Mouse (Mus musculus): ENCODE measurements around the gene Rhbdf1.

The Rhbdf1 gene

GRCm38 (mm10) chr11:32238093-32238860 is 16.2 kb upstream of the Rhbdf1 start:
- DNase-seq (ENCODE audit: low spot score in 2 of 2), result peak in 1 of 2 experiments; percentile 70

DNA sequence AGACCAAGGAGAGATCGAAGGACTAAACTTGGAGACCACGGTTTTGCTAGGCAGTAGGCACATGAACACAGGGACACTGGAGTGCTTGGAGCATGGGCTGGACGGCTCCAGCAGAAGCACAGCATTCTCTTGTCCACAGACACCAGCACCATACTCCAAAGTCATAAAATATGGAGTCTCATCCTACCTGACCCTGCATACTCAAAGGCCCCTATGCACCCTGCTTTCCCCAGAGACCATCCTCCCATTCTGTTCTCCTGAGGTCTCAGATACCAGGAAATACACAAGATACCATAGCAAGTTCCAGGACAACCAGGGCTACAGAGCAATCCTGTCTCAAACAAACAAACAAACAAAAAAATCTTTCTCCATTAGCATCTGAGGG is 15.3 kb upstream of the Rhbdf1 start:
- no peak for DNase-seq (ENCODE audit: low spot score in 2 of 2)

- no peak for DNase-seq (ENCODE audit: low spot score in 2 of 2)
These were observed 14.8 kb upstream of the Rhbdf1 start for GRCm38 (mm10) chr11:32236712-32237410.

GRCm38 (mm10) chr11:32236132-32236531 is 14.0 kb upstream of the Rhbdf1 start:
- no peak for DNase-seq (ENCODE audit: low spot score in 2 of 2)

DNA sequence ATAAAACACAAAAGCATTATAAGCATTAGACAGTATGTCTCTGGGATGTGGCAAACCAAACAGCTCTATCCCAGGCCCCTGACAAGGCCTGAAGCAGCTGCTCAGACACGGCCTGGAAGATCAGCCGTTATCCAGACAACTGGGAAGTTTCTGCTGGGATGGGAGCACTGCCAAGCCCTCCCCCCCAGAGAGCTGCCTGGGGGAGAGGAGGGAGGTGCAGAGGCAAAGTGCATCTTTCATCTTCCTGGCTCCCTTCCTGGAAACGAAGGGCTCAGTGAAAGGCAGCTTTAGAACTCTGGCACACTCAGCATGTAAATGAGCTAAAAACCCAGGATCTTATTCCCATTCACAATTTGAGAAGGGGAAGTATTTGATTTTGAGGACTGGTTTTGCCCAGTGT is 13.5 kb upstream of the Rhbdf1 start:
- peak; percentile 71 to 75 for DNase-seq (ENCODE audit: low spot score in 2 of 2)

DNA sequence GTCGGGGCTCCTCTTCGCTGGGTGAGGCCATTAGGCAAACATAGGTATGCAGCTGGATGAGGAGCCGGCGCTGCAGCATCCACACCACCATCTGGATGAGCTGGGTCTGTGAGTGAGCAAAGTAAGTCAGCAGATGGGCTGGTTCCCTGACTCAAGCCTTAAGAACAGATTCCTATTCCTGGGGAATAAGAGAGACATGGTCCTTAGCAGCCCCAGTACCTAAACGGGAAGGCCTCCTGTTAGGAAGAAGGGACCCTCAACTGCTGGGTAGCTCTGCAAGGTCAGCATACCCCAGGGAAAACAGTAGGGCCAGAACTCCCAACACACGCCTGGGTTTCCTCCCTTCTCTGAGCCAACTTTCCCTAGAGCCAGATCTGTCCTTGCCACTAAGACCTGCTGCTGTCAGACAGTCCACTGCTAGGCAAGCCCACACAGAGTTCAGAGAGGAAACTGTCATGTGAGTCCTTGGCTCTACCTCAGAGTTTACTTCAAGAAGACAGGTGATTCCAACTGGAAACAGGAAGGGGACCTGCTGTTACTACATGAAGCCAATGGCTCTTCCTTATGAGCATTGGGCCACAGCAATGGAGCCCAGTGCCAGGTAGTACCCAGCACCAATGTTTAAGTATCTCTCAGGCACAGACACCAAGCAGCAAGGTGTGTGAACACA is 12.9 kb upstream of the Rhbdf1 start:
- no peak for DNase-seq (ENCODE audit: low spot score in 2 of 2)

DNA sequence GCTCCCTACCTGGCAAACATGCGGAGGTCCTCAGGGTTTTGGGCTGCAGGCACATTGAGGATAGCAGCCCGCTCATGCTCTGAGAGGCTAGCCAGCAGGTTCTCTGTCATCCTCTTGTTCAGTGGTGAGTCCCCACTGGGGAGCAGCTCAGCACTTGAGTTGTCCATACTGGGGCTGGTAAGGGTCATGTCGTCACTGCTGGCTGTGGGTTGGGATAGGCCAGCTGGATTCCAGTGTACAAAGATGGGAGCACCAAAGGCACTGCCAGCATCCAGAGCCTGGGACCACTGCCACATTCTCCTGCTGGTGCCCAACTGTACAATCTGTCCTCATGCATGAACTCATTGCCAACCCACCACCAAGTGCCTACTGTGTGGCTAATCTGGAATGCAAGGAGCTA is 11.8 kb upstream of the Rhbdf1 start:
- DNase-seq (ENCODE audit: low spot score in 2 of 2), result no peak

DNA sequence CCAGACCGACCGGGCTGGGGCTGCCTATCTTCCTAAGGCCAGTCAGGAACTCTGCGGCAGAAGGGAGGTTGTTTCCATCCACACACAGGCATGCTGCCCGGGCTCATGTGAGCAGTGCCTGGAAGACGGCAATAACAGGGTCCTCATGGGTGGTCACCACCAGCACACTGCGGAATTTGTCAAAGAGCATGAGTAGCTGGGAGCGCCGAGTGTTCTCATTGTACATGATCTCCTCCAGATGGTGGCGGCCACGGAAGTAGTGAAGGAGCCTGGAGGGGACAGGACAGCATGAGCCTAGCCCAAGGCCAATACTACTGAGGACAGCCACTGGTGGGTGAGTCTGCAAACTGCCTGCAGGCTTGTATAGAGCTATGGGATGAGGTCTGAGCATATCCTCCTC is 10.7 kb upstream of the Rhbdf1 start:
- DNase-seq (ENCODE audit: low spot score in 2 of 2), result no peak

DNA sequence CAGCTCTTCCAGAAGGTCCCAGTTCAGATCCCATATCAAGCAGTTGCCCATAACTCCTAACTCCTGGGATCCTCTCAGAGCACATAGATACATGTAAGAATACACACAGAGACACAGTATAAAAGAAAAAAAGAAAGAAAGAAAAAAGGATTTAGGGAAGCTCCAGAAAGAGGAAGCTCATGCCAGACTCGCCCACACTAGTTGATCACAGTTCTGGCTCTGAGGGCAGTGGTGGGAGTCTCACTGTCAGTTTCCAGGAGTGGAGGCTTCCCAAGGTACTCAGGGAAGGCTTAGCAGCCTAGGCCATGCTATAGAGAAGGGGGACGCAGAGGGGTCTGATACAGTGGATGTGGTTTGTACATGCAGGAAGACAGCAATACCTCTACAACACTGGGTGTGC is 9.0 kb upstream of the Rhbdf1 start:
- DNase-seq (ENCODE audit: low spot score in 2 of 2), result no peak

- DNase-seq (ENCODE audit: low spot score in 2 of 2), result no peak
These were observed 8.1 kb upstream of the Rhbdf1 start for GRCm38 (mm10) chr11:32230220-32230619.

DNA sequence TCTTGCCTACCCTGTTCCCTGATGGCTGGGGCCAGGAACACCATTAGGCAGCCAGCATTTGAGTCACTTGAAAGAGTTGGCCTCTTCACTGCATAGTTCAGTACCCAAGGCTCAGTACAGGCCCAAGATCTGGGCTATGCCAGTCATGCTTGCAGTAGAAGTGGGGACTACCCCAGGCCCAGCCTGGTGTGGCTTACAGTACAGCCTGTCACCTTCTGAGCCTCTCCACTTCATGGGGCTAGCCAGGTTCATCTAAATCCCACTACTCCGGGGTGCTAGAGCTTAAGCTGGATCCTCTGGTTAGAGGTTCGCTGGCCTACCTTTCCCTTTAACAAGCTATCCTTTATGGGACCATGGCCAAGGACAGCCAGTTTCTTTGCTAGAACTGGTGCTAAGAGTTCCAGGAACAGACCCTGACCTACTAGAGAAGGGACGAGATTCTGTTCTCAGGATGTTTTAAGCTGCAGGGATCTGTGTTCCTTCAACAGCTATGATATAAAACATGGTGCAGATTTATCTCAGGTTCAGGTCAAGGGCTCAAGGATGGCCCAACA is 6.3 kb upstream of the Rhbdf1 start:
- no peak for DNase-seq (ENCODE audit: low spot score in 2 of 2)

DNA sequence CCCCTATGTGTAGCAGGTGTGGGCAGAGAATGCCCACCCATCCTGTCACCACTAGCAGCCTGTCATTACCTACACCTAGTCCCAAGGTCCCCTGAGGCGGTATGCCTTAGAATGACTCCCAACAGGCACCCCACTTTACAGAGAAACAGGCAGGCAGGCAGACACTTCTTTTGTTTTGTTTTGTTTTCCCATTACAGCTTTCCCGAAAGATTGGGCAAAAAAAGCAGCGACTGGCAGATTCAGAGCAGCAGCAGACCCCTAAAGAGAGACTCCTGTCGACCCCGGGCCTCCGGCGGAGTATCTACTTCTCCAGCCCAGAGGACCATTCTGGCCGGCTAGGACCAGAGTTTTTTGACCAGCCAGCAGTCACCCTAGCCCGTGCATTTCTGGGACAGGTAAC is 5.5 kb upstream of the Rhbdf1 start:
- DNase-seq (ENCODE audit: low spot score in 2 of 2), result no peak

- no peak for DNase-seq (ENCODE audit: low spot score in 2 of 2)
These were observed 4.9 kb upstream of the Rhbdf1 start for GRCm38 (mm10) chr11:32227041-32227440.

- peak; percentile 78 to 79 for DNase-seq (ENCODE audit: low spot score in 2 of 2)
These were observed 4.2 kb upstream of the Rhbdf1 start, which contains the start of gene Mpg for GRCm38 (mm10) chr11:32226124-32226871. Gene Mpg (plus strand): TSS chr11:32226505.

DNA sequence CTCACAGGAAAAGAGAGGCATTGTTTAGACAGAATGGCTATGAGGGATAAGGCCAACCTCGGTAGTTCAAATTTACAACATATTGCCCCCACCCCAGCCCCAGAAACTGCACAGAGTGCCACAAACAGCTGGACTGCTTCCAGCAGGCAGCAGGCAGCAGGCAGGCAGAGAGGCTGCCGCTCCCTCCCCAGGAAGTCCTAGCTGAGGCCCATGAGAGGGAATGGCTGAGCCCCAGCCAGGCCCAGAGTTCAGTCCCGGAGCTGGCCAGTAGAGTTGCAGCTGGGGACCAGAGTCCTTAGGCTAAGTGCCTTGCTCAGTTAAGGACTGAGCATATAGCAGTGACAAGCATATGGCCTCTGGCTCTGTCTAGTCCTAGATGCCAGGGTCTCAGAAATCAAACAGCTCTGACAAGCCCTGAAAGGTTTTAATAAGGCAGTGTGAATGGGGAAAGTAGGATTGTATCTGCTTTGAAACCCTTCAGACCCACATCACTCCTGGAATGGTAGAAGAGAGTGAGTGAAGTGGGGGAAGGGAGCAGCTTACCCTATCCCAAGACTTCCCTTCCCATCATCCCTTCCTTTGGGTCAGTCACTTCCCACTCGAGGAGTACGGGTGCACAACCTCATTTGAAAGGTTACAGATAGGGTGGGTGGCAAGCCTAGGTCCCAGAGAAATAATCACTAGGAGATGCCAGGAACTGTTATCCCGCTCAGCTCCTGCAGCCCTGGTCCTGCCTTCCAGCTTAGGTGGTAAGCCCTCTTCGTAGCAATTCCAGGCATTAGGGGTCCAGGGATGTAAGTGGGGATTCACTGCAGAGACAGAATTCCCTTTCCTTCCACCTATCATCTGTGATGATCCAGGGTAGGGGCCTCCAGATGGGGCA is 3.4 kb upstream of the Rhbdf1 start:
- no peak for DNase-seq (ENCODE audit: low spot score in 2 of 2)

- no peak for DNase-seq (ENCODE audit: low spot score in 2 of 2)
These were observed 2.5 kb upstream of the Rhbdf1 start for GRCm38 (mm10) chr11:32224468-32225139.

- no peak for DNase-seq (ENCODE audit: low spot score in 2 of 2)
These were observed 1.3 kb upstream of the Rhbdf1 start for GRCm38 (mm10) chr11:32223297-32223967.

DNA sequence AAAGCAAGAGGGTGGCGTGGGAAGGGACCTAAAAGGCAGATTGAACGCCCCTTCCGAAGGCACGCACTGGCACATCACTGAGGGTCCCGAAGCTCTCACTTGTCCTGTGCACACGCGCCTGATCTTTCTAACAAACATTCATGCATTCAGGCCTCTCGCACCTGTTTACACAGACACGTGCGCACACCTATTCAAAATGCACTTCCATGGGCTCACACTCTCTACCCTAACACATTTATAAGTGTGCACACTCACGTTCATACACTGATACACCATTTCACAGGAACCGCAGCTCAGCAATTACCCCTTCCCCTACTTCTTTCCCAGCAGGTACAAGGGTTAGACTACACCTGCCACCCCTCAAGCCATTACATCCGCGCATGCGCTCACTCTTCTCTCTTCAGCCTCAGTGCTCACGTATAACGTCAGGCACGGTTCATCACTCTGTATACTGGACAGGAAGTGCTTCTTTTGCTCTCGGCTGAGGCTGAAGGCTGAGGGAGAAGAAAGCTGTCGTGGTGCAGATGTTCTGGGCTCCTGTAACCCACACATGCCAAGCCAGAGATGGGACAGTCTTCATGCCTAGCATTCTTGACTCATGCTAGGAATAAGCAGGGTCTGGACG is 582 bp upstream of the Rhbdf1 start:
- no peak for DNase-seq (ENCODE audit: low spot score in 2 of 2)

Data from frontal cortex, postnatal 14 days (tissue).